Mouse (Mus musculus): ENCODE measurements at regions not wholly inside any gene's neighbourhood (a gene's known extent, or its start where the extent isn't known, plus 50 kb on each side); places are given as distances from the start of the nearest gene placed in this dataset.

DNA sequence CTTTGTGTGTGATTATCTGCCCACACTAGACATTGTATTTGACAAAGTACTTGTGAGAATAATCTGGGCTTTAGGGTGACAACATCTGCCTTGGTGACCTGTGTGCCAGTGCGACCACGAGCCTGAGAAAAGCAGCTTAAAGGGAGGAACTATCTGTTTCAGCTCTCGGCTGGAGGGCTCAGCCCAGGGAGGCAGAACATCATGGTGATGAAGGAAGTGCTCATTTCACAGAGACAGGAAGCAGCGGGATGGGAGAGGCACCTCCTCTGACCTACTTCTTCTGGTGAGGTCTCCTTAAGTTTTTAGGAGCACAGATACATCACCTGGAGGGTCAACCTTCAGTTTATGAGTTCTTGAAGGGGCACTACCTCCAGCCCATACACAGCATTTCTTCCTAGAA, 89.8 kb downstream of the Kif26a start:
- DNase-seq (ENCODE audit: low read depth, low spot score) = no peak

GRCm38 (mm10) chr12:112237061-112237490, 91.1 kb downstream of the Kif26a start:
- DNase-seq (ENCODE audit: low read depth, low spot score) = peak; percentile 82

- no peak for DNase-seq (ENCODE audit: low read depth, low spot score)
Observed at GRCm38 (mm10) chr12:112238834-112239233, 92.8 kb downstream of the Kif26a start.

DNA sequence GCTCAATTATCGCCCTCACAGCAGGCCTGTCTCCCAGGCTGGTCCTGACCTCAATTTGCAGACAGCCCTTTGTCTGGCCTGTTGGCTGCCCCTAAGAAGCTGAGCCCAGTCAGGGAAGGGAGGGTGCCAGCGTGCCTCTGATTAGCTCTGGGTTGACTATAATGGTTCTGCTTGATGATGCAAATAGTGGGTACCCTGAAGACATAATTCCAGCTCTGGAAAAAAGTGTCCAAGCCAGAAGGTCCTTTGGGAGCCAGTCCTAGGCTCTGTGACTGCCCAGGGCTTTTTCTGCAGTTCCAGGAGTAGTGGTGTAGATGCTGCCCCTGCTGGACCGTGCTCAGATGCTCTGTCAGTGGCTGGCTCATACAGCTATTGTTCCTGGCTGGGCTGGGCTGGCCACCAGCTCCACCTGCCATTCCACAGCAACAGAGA, 95.7 kb downstream of the Kif26a start:
- peak; percentile 50 for DNase-seq (ENCODE audit: low read depth, low spot score)

DNA sequence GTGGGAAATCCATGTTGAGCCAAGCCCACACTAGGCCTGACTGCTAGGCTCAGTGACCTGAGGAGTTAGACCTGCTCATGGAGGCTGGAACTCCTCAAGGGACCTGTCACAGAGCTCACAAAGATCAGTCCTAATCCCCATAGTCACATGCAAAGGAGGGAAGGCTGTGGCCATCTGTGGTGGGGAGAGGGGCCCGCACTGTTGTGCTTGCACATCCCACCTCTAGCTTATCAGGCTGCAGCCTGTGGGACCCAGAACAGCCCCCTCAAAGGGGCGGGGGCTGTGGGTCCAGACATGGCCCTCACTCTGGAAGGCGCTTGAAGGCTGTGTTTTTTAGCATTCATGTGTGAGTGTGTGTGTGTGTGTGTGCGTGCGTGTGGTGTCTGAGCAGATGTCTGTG, 97.2 kb downstream of the Kif26a start:
- no peak for DNase-seq (ENCODE audit: low read depth, low spot score)

- DNase-seq (ENCODE audit: low read depth, low spot score) = no peak
Observed at GRCm38 (mm10) chr12:112250894-112251293, 104.9 kb downstream of the Kif26a start.

- DNase-seq (ENCODE audit: low read depth, low spot score) = no peak
Observed at GRCm38 (mm10) chr12:112253461-112253860, 107.5 kb downstream of the Kif26a start.

DNA sequence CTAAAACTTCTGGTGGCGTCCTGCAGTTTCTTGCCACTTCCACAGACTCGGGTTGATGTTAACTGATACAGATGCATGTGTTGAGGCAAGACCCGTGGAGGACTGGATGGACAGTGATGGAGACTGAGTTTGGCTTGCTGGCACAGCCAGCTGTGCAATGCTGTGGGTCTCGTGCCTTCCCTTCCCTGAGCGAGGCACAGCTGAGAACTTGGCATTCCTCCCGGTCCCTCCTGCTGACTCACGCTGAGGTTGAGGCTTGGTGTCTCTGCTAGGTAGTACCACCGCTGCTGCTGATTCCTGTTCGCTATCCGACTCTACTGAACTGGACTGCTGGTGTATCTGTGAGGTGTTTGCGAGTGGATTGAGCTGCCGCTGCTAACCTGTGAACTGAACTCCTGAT, 109.2 kb downstream of the Kif26a start:
- DNase-seq (ENCODE audit: low read depth, low spot score) = no peak

DNA sequence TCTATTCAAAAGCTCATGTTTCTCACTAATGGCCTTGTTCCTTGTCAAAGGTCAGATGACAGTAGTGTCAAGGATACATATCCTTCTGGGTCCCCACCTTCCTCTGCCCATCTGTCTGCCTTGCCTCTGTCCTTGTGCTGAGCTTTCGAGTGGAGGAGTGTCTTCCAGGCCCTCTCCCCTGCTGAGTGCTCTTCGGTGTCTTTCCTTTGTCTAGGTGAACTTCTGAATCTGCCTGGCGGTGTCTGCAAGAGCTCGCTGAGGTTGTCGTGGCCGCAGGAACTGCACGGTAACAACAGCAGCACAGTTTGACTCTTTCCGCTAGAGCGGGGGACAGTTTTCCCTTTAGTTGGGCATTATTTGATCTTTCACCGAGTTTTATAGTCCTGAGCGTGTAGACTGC, 111.7 kb downstream of the Kif26a start:
- DNase-seq (ENCODE audit: low read depth, low spot score) = no peak

GRCm38 (mm10) chr12:112263283-112264056, 117.5 kb downstream of the Kif26a start:
- no peak for DNase-seq (ENCODE audit: low read depth, low spot score)

DNA sequence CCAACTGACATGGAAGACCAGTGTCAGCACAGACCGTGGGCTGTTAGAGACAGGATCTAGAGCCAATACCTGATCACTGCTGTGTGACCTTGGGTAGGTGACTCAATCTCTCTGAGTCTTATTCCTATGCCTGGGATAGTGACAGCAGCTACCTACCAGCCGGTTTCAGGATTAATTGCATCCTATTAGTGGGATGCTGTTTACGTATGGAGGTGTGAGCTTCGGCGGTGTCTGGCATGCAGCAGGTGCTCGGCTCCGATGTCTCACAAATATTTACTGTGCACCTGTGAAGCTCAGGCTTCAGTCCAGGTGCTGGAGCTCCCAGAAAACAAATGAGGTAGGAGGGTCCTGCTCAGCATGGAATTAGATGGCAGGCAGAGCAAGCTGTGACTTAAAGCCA, 118.2 kb downstream of the Kif26a start:
- DNase-seq (ENCODE audit: low read depth, low spot score) = no peak

- peak; percentile 36 for DNase-seq (ENCODE audit: low read depth, low spot score)
Observed at GRCm38 (mm10) chr12:112265289-112265969, 119.4 kb downstream of the Kif26a start.

- no peak for DNase-seq (ENCODE audit: low read depth, low spot score)
Observed at GRCm38 (mm10) chr12:112274026-112274425, 128.0 kb downstream of the Kif26a start.

DNA sequence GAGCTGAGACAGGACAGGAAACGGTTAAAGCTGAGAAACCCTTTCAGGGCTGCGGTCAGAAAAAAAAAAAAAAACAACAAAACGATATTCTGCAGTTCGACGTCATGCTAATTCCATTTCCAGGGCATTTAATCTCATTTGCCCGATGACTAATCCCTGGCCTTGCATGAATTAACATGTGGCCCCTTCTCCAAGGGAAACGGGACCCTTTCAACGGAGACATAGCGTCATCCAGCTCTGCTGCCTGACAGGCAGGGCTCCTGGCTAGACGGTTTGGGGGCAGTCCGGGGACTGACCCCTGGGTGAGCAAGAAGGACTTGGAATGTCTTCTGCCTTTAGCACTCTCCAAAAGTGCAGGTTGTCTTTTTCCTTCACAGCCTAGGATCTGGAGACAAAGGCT, 128.7 kb downstream of the Kif26a start:
- no peak for DNase-seq (ENCODE audit: low read depth, low spot score)

DNA sequence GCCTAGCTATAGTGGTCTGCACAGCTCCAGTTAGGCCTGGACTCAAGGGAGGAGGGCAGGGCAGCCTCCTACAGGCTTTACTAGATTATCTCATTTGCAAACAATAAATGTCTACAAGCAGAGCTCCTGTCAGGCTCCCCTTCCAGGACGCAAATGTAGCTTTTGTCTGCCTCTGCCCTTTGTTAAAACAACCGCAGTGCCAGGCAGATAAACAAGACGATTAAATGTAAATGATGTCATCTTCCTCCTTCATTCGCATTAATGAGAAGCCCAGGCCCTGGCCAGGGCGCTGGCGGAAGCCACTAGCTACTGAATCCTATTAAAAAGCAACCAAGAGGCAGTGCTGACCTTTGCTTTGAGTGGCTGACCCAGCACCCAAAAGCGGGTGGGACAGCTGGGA, 130.6 kb downstream of the Kif26a start:
- DNase-seq (ENCODE audit: low read depth, low spot score) = no peak

DNA sequence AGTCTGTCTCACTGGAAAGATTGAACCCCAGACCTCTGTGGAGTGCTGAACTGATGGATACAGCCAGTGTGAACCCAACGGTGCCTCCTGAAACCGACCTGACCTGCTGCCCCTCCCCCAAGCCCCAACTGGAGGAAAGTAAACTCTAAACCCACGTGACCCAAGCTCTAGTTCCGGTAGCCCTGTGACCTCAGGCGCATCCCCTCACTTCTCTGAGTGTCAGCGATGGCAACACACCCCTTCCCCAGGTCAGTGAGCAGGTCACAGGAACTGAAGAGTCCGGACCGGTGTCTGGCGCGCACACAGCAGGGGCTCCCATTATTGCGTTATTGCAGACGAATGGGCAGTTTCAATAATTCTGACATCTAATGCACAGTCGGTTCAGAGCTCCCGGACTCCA, 131.5 kb downstream of the Kif26a start:
- DNase-seq (ENCODE audit: low read depth, low spot score) = no peak

DNA sequence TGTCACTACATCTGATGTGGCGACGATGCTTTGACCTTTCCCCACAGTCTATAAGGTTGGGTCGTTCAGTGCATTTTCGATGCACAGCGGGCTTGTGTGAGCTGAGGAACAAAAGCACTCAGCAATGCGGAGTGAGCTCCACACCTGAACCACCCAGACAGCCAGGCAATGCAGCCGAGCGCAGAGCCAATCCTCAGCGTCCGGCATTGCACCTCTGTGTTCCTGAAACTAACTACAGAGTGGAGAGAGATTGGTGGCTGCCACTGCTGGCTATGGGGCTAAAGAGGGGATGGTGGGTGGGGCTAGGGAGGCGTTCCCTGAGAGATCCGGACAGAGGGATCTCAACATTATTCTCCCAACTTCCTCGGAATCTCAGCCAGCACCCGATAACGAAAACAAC, 139.1 kb downstream of the Kif26a start:
- no peak for DNase-seq (ENCODE audit: low read depth, low spot score)

GRCm38 (mm10) chr12:112288786-112289185, 142.8 kb downstream of the Kif26a start:
- DNase-seq (ENCODE audit: low read depth, low spot score) = no peak

DNA sequence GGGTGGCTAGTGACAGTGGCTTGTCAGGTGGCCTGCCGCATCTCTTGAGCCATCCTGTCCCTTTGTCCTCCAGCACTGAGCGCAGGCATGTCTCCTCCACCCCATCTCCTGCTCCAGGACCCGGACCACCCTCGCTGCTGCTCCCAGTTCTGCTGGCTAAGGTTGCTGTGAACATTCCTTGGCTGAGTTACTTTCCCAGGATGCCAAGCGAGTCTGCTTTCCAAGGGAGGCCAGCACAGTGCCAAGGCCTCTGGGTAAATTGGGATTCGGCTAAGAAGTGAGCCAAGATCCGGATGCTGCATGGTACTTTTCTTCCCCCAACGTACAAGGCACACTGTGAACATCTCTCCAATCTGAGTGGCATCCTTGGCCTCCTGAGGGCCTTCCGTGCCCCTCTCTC, 144.3 kb downstream of the Kif26a start:
- no peak for DNase-seq (ENCODE audit: low read depth, low spot score)

DNA sequence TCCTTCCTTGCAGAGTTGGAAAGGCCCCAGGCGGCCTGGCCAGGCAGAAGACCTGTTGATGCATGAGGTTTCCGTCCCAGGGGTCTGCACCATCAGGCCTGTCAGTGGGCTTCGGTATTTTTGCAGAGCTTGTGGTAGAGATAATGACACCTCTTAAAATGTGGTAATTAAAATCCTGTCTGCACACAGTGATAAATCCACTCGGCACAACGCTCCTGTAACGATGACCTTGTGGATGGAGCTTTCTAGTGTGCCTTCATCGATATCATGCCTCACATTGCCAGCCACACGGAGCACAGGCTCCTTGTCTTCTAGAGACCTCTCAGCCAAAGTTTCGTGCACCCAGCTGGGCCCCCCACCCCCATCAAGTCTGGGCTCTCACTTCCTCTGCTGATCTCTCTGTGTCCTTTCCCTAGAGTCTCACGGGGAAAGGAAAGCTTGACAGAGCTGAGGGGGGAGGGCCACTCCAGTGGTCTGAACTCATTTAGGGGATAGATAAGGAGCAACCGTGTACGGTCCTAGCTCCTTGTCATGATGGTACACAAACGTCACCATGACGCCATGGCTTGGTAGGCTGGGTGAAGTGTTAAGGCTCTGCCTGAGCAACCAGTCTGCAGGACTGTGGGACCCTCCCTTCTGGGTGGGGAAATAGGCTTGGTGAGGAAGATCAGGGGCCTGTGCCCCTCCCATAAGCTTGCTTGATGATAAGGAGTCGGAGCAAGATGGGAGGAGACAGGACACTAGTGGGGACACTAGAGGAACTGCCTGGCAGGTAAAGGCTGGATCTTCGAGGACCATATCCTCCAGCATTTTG, 145.9 kb downstream of the Kif26a start:
- DNase-seq (ENCODE audit: low read depth, low spot score) = no peak

DNA sequence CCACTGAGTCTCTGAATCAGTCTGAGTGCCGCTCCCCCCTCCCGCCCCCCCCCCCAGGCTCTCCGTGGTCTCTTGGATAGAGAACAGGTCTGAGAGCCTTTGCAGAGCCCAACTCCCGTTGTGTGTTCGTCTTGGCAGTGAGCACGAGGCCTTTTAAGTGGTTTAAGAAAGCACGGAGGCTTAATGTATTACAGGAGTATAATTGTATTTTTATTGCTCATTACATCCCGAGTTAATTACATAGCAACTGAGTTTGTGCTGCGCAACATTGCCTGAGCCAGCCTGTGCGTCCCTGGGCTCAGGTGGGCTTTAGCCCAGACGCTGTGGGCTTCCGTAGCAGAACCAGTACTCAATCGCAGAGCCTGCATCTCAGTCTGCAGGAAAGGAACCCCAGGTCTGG, 147.1 kb downstream of the Kif26a start:
- no peak for DNase-seq (ENCODE audit: low read depth, low spot score)

DNA sequence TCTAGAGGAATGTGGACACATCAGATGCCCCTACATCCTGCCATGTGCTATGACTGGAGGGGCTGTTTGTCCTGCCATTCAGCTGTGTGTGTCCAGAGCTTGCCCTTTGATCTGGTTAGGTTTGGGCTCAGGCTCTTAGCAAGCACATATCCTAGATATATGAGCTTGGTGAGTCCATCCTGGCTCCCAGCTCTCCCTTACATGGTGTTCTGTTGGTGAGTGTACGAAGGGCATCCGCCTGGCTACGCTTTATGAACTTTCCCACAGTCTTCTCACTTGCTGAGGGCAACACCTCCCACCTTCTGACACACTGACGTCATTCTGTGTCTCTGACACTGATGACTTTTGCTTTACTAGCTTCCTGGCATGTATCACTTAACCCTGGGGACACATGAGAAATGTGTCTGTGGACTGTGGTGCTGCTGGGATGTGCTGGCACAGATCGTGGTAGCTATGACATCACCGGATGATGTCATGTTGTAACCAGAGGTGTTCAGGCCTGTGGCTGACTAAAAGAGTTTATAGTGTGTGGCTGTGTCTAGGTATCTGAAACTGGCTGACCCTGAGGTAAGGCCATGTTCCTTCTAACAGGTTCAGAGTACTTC, 149.4 kb downstream of the Kif26a start:
- DNase-seq (ENCODE audit: low read depth, low spot score) = no peak

Measured in forelimb bud, embryonic 11.5 days (tissue).